Mouse (Mus musculus) embryonic facial prominence, embryonic 10.5 days (tissue): ENCODE data around the gene Olfr740. TPM values are rescaled to one million over a fixed set of nuclear protein-coding genes. Genes with fewer than 3 reads are reported as not detected.

Source experiments
- DNase-seq: peaks from one replicate; pipeline ENCODE4 v3.0.0-alpha.2; 2017; ENCODE audit warnings: low spot score
- H3K27ac ChIP-seq: fragments of 300-500 bp; sonication (generic); replicated peaks from 2 replicates; pipeline ENCODE4 v1.5.1; 2016; ENCODE audit warnings: mild to moderate bottlenecking
- H3K27me3 ChIP-seq: fragments of 300-500 bp; sonication (generic); replicated peaks from 2 replicates; pipeline ENCODE4 v1.6.1; 2016; ENCODE audit warnings: low read depth, mild to moderate bottlenecking; ENCODE audit not compliant: poor library complexity, severe bottlenecking
- H3K36me3 ChIP-seq: fragments of 300-500 bp; sonication (generic); replicated peaks from 2 replicates; pipeline ENCODE4 v1.6.1; 2016; ENCODE audit warnings: mild to moderate bottlenecking, moderate library complexity
- H3K4me1 ChIP-seq: fragments of 300-500 bp; sonication (generic); 2 replicates; pipeline ENCODE4 v1.6.1; 2016
- H3K4me3 ChIP-seq: fragments of 300-500 bp; sonication (generic); 2 replicates; pipeline ENCODE4 v1.5.1; 2016; ENCODE audit warnings: mild to moderate bottlenecking, moderate library complexity
- H3K9me3 ChIP-seq: fragments of 300-500 bp; sonication (generic); 2 replicates; pipeline ENCODE4 v1.6.1; 2016; ENCODE audit warnings: mild to moderate bottlenecking
- WGBS: fragments of 180-500 bp; shearing (Covaris S2); methylation state at CpG from one replicate; pipeline ENCODE4 v1.1.7; 2016; 5-methylcytosine and 5-hydroxymethylcytosine counted together
- polyA plus RNA-seq: library from polyadenylated mRNA; unstranded; fragments of >200 nt; fragmentation: Nextera tagmentation; extraction: Ambion mirVana; gene quantifications from 2 replicates; pipeline ENCODE4 v1.2.1, GENCODE M21; 2016

The Olfr740 gene
- polyA plus RNA-seq, result not detected in 2 replicates

GRCm38 (mm10) chr14:50445245-50445644, at the start of gene Olfr740:
Olfr740 (plus strand) TSS chr14:50445545.
- Histone ChIP-seq H3K36me3 (no peaks in the 10 kb centered on the region), H3K4me3 (no peak within 1 kb of the TSS), H3K27ac (no peak within 1 kb of the TSS), H3K9me3 (no peaks in the 10 kb centered on the region), H3K4me1 (no peaks in the 10 kb centered on the region), H3K27me3 (no peaks in the 10 kb centered on the region)
- 83% methylated on average over 3 of the region's 3 CpGs for WGBS
- no peak for DNase-seq

- no peaks in the 10 kb centered on the region for H3K9me3 ChIP-seq
- H3K27me3 ChIP-seq, result no peaks in the 10 kb centered on the region
- no peak within 1 kb of the TSS for H3K27ac ChIP-seq
- WGBS, result 74% methylated on average over 1 of the region's 1 CpGs
- no peaks in the 10 kb centered on the region for H3K36me3 ChIP-seq
- DNase-seq, result no peak
- no peaks in the 10 kb centered on the region for H3K4me1 ChIP-seq
- H3K4me3 ChIP-seq, result no peak within 1 kb of the TSS
These were observed 38.1 kb upstream of the Olfr740 start, which contains the start of gene Olfr738 for GRCm38 (mm10) chr14:50407268-50407667. Olfr738 (plus strand) TSS chr14:50407568.

GRCm38 (mm10) chr14:50418326-50418725, 27.0 kb upstream of the Olfr740 start, which contains the start of gene Olfr739:
Olfr739 (plus strand) TSS chr14:50418626.
- Histone ChIP-seq H3K4me1 (no peaks in the 10 kb centered on the region), H3K4me3 (no peak within 1 kb of the TSS), H3K27me3 (no peaks in the 10 kb centered on the region), H3K27ac (no peak within 1 kb of the TSS), H3K36me3 (no peaks in the 10 kb centered on the region), H3K9me3 (no peaks in the 10 kb centered on the region)
- 73% methylated on average over 2 of the region's 2 CpGs for WGBS
- DNase-seq, result no peak

DNA sequence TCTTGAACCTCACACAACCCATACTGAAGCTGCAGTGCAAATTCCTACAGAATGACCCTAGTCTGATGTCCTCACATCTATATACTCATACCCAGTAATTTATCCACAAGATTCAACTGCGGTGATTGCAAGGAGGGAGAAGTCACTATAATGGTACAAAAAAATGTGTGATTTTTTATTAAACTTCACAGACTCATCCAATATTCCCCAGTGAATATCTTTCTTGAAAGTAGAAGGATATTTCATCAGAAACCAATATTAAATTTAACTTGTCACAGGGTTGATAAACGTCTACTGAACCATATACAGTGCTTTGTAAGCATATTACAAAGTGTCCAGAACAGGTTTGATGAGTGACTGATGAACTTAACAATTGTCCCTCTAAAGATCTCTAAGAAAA, 27.1 kb downstream of the Olfr740 start, which contains the start of gene Olfr741:
TSS of gene Olfr741 (plus strand) at position 301 of the 400 bp plus-strand sequence.
- no peaks in the 10 kb centered on the region for H3K27me3 ChIP-seq
- 77% methylated on average over 2 of the region's 2 CpGs for whole genome bisulfite sequencing
- H3K9me3 ChIP-seq, result no peaks in the 10 kb centered on the region
- no peaks in the 10 kb centered on the region for H3K36me3 ChIP-seq
- no peak within 1 kb of the TSS for H3K27ac ChIP-seq
- DNase-seq, result no peak
- H3K4me3 ChIP-seq, result no peak within 1 kb of the TSS
- H3K4me1 ChIP-seq, result no peaks in the 10 kb centered on the region

DNA sequence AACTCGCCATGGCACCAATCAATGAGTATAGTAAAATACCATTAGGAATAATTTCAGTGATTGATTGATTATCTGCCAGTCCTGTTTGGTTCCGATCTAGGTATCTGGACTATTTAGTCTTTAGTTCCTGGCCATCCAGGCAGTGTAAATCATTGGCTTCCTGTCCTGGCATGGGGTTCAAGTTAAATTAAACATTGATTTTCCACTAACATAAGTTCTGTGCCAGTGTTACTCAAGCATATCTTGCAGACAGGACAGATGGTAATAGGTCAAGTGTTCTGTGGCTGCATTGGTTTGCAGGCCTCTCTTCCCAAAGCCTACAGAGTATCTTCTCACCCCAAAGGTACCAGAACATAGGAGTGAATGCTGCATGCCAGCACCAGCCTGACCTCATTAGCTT, 33.1 kb downstream of the Olfr740 start:
- 81% methylated on average over 2 of the region's 2 CpGs for WGBS
- H3K4me3 ChIP-seq, result no peak overlapping the region
- H3K27ac ChIP-seq, result no peak overlapping the region
- H3K27me3 ChIP-seq, result no peaks in the 10 kb centered on the region
- DNase-seq, result no peak
- peaks cover 5% of the 10 kb centered on the region; the same call in 1 of the 2 replicates for H3K9me3 ChIP-seq
- H3K36me3 ChIP-seq, result no peaks in the 10 kb centered on the region
- no peaks in the 10 kb centered on the region for H3K4me1 ChIP-seq

GRCm38 (mm10) chr14:50503300-50503699, 58.0 kb downstream of the Olfr740 start, which contains the start of gene Olfr742:
Olfr742 (plus strand) TSS chr14:50503600.
- 69% methylated on average over 2 of the region's 2 CpGs for WGBS
- no peaks in the 10 kb centered on the region for H3K27me3 ChIP-seq
- no peak within 1 kb of the TSS for H3K27ac ChIP-seq
- H3K9me3 ChIP-seq, result no peaks in the 10 kb centered on the region
- H3K36me3 ChIP-seq, result no peaks in the 10 kb centered on the region
- no peaks in the 10 kb centered on the region for H3K4me1 ChIP-seq
- no peak within 1 kb of the TSS for H3K4me3 ChIP-seq
- DNase-seq, result no peak

Other genes with a start within 250 kb of the Olfr740 start
- not detected in 2 replicates for gene Olfr731, start 203.7 kb upstream of the Olfr740 start, polyA plus RNA-seq
- not detected in 2 replicates for gene Olfr732, start 161.3 kb upstream of the Olfr740 start, polyA plus RNA-seq
- gene Olfr733, start 144.0 kb upstream of the Olfr740 start, polyA plus RNA-seq, result not detected in 2 replicates
- not detected in 2 replicates for gene Olfr734, start 118.8 kb upstream of the Olfr740 start, polyA plus RNA-seq
- gene Olfr735, start 96.7 kb upstream of the Olfr740 start, polyA plus RNA-seq, result not detected in 2 replicates
- not detected in 2 replicates for gene Tlr11, start 87.6 kb upstream of the Olfr740 start, polyA plus RNA-seq
- gene Olfr736, start 64.4 kb upstream of the Olfr740 start, polyA plus RNA-seq, result not detected in 2 replicates
- gene Olfr738, start 38.0 kb upstream of the Olfr740 start, polyA plus RNA-seq, result not detected in 2 replicates
- gene Olfr739, start 26.9 kb upstream of the Olfr740 start, polyA plus RNA-seq, result not detected in 2 replicates
- not detected in 2 replicates for gene Olfr741, start 27.2 kb downstream of the Olfr740 start, polyA plus RNA-seq
- not detected in 2 replicates for gene Olfr742, start 58.1 kb downstream of the Olfr740 start, polyA plus RNA-seq
- not detected in 2 replicates for gene Olfr743, start 76.3 kb downstream of the Olfr740 start, polyA plus RNA-seq
- not detected in 2 replicates for gene Olfr744, start 169.3 kb downstream of the Olfr740 start, polyA plus RNA-seq
- gene Olfr745, start 193.8 kb downstream of the Olfr740 start, polyA plus RNA-seq, result not detected in 2 replicates
- gene Olfr746, start 201.5 kb downstream of the Olfr740 start, polyA plus RNA-seq, result not detected in 2 replicates
- gene Olfr747, start 247.7 kb downstream of the Olfr740 start, polyA plus RNA-seq, result not detected in 2 replicates